Mouse (Mus musculus): ENCODE results near the gene Rack1. TPM values are rescaled to one million over a fixed set of nuclear protein-coding genes. Genes with fewer than 3 reads are reported as not detected.

Gene Rack1
- polyA plus RNA-seq, 1 experiment from 2014 or later = 603 TPM

Other genes starting within 250 kb of the Rack1 start
- gene Trim41, start 17.0 kb downstream of the Rack1 start, polyA plus RNA-seq (2014; fragmentation: Nextera tagmentation; extraction: Ambion mirVana) = 3.3 and 3.7 TPM in 2 replicates
- gene Trim7, start 25.8 kb downstream of the Rack1 start, polyA plus RNA-seq (2014; fragmentation: Nextera tagmentation; extraction: Ambion mirVana) = 0.43 and 0.70 TPM in 2 replicates
- gene Gm12184, start 26.3 kb downstream of the Rack1 start, polyA plus RNA-seq (2014; fragmentation: Nextera tagmentation; extraction: Ambion mirVana) = 2.9 and 4.0 TPM in 2 replicates
- gene Irgm1, start 71.4 kb downstream of the Rack1 start, polyA plus RNA-seq (2014; fragmentation: Nextera tagmentation; extraction: Ambion mirVana) = 4.9 and 5.9 TPM in 2 replicates
- 0.16 TPM in 1 of 2 replicates, not detected in the other for gene Gm5431, start 101.9 kb downstream of the Rack1 start, polyA plus RNA-seq (2014; fragmentation: Nextera tagmentation; extraction: Ambion mirVana)
- gene Psme2b, start 145.9 kb downstream of the Rack1 start, polyA plus RNA-seq (2014; fragmentation: Nextera tagmentation; extraction: Ambion mirVana) = 1.3 and 1.7 TPM in 2 replicates
- gene Olfr56, start 178.6 kb downstream of the Rack1 start, polyA plus RNA-seq (2014; fragmentation: Nextera tagmentation; extraction: Ambion mirVana) = not detected in 2 replicates
- 0.08 TPM in 1 of 2 replicates, not detected in the other for gene 9930111J21Rik1, start 179.1 kb downstream of the Rack1 start, polyA plus RNA-seq (2014; fragmentation: Nextera tagmentation; extraction: Ambion mirVana)
- not detected in 2 replicates for gene Gm12185, start 191.9 kb downstream of the Rack1 start, polyA plus RNA-seq (2014; fragmentation: Nextera tagmentation; extraction: Ambion mirVana)
- not detected in 2 replicates for gene Tgtp1, start 193.8 kb downstream of the Rack1 start, polyA plus RNA-seq (2014; fragmentation: Nextera tagmentation; extraction: Ambion mirVana)

Measured in heart, embryonic 11.5 days (tissue).